Mouse (Mus musculus) frontal cortex, postnatal 25 days (tissue): ENCODE data around the gene Phxr2.

Source experiments
- DNase-seq, 2 experiments: peaks; one replicate each; pipeline ENCODE4 v3.0.0; 2022; ENCODE audit warnings: low spot score in 2 of 2

Phxr2 gene

DNA sequence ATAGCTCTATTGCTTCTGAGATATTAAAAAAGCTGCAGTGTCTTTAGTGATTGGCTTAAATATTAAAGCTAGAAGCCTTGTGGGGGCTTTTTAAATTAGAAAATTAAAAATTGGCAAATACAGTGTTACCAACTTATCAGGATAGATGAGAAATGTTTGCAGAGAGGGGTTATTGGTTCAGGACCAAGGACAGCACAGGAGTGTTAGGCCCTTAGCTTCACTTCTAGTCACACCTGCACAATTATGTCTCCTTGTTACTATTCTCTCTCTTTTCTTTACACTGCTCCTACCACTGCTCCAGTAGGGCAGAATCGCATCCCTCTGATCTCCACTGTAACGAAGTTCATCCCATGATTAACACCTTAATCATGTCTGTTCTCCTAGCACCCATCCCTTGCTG, 31.0 kb downstream of the Phxr2 start:
- no peak for DNase-seq

DNA sequence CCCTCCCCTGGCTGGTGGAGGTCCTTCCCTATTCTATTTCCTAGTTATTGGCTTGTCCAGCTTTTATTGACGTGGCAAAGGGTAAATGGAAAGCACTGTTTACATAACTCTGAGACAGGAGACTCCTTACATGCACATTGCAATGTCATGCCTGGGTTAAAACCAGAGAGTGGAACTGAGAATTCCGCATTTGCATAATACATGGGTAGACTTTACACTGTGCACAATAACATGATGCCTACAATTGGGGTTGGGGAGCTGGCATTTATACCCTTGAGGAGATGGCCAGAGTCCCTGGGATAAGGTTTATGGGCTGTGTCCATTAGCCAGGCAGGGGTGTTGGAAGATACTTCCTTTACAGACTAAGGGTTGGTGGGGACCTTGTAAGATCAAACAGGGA, 32.8 kb downstream of the Phxr2 start:
- DNase-seq, result no peak

DNA sequence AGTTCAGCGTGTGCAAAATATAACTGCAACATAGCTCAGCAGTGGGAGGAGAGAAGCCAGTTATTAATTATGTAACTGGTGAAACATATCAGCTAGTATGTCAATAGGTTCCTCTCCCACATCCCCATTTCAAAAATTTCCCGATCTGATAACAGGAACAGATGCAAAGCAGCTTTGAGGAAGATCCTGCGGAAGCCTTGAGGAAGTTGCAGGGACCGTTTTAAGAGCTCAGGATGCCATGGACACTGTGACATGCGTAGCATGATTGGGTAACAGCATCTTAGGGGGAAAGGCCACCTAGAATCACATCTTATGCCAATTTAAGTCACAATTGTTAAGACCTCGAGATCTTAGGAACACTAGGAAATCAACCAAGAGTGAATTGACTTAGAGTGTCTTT, 36.2 kb downstream of the Phxr2 start:
- peak in 1 of 2 experiments; percentile 2 for DNase-seq

DNA sequence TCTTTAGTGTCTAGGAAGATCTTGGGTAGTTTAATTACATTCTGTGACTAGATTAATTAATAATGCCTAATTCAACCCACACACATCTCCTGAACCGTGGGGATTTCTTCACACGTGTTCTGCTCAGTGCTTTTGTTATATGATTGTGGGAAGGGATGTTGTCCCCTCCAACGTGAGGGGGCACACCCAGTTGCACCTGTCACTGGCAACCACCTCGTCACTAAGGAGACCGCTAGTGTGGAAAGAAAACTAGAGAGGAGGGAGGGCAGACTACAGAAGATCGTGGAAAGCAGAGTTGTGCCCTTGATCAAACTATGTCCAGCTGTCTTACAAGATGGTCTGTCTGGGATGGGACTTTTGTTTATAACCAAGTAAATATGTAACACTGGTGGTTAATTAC, 40.1 kb downstream of the Phxr2 start:
- no peak for DNase-seq

DNA sequence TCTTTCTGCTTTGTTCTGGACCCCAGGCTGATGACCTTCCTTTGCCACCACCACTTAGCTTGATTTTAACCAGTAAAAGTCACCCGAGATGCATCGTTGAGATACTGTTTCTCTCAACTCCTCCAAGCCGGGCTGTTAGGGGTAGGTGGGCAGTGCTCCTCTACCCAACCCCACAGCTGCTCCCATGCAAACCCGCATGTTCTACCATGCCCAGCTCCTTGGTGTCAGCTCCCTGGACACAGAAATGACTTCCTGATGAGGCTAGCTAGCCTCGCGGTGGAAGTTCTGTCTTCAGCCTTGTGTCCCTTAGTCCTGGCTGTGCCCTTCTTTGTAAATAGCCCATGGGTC, 40.9 kb downstream of the Phxr2 start:
- no peak for DNase-seq

DNA sequence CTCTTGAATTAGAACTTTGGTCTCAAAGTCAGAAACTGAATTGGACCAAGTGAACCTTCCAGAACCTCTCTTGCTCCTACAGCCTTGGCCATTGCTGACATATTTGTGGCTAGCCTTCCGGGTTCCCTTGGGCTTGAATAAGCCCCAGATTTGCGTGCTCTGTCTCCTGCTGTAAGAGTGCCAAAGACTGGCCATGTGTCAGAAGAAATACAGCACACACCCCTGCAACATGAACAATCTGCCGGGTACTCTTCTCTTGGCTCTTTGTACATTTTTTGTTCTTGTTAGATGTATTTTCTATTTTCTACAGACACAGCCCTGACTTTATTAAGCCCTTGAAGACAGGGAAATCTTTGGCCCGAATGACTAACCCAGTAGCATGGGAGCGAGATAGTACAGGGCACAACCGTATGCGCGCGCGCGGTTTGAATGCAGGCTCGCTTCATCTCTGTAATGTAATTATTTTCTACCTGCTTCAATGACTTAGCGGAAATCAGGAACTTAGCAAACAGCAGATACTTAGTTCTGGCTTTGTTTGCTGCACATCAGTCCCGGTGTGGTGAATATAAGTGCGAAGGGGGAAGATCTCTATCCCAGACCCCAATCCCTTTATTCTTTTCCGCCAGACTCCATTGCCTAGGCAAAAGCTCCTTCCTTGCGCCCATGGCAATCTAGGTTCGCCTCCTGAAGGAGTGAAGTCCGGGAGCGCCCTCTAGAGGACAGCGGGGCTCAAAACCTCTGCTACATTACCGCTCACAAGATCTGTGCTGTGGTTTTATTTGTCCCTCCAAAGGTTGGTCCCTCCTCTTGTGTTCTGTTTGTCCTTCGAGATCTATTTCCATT, 41.5 kb downstream of the Phxr2 start:
- DNase-seq, result peak; percentile 84 to 87

DNA sequence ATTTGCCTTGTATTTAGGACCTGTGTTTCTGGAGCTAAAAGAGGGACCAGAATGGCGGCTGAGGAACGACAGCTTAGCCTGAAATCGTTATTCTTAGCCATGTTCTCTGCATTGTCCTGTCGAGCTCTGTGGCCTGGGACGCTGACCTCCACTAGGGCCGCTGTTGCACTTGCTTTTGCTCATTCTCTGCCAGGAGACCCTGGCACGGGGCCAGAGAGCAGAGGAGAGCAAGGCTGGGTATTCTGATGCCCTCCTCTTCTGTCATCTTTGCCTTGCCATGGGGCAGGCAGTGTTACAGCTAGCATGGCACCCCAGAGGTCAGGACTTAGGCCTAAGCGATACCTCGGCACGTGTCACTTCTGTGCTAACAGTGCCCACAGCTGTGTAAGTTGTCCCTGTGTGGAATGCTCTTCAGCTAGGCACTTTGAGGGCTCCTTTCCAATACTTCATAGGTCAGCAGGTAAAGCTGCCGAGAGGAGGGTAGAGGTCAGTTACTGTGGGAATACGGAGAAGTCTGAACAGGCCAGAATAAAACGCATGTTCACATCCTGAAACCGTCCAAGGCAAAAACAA, 42.6 kb downstream of the Phxr2 start:
- no peak for DNase-seq

DNA sequence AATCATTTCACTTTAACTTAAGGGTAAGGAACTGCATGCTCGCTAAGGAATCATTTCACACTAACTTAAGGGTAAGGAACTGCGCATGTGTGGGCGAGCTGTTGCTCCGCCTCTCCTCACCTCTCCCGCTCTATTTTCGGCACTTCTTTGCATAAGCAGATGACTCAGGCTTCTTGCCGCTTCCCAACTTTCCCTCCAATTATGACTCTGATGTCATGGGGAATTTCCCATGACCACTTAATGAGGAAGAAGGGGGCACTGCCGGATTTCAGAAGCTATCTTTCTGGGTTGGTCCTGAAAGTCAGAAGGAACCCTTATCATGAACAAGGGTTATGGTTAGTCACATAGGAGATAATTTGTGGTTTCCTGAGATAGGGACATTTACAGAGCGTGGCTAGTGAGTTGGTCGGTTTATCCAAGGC, 44.5 kb downstream of the Phxr2 start:
- peak in 1 of 2 experiments; percentile 25 for DNase-seq

DNA sequence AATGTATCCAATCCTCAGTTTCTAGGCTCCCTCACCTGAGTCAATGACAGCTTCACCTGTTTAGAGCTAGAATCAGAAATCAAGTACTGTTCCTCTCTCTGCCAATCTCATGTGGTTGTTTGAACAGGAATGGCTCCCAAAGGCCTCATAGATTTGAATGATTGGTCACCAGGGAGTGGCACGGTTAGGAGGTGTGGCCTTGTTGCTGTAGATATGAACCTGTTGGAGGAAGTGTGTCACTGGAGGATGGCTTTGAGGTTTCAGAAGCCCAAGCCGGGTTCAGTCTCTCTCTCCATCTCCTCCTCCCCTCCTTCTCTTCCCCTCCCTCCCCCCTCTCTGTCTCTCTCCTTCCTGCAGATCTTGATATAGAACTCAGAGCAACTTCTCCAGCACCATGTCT, 47.5 kb downstream of the Phxr2 start:
- DNase-seq, result no peak

DNA sequence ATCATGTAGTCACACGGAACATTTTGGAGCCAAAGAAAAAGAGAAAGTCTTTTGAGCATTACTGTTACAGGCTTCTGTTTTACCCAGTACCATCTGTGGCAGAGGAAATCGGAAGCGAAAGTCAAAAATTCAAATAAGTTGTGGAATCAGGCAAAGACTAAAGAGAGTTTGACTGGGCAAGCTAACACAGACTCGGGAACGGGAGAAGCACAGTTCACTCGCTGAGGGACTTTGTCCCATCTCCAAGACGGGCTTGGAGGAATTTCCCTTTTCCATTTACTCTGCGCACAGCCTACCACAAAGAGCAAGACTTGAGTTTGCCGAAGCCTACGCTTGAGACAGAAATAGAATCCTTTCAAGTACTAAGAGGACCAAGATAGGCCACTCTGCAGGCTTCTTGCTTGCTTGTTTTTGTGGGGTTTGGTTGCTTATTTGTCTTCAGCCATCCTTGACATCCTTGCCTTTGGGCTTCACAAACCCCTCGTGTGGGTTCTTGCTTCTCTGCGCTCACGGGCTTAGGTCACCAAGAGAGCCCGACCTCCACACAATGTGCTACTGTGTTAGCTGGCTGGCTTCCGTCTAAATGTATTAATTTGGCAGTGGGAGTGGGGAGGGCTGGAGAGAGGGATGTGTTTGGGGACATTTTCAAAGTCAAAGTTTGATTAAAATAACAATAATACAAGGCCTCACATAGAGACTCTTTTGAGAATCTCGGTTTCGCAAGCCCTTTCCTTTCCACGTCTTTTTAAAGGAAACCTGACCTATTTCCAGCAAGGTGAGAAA, 49.8 kb downstream of the Phxr2 start:
- no peak for DNase-seq
